Mouse (Mus musculus): Measurements from ENCODE around the gene Lefty2. TPM values are rescaled to one million over a fixed set of nuclear protein-coding genes. Genes with fewer than 3 reads are reported as not detected.

Gene Lefty2
- polyA plus RNA-seq, 1 experiment = not detected

DNA sequence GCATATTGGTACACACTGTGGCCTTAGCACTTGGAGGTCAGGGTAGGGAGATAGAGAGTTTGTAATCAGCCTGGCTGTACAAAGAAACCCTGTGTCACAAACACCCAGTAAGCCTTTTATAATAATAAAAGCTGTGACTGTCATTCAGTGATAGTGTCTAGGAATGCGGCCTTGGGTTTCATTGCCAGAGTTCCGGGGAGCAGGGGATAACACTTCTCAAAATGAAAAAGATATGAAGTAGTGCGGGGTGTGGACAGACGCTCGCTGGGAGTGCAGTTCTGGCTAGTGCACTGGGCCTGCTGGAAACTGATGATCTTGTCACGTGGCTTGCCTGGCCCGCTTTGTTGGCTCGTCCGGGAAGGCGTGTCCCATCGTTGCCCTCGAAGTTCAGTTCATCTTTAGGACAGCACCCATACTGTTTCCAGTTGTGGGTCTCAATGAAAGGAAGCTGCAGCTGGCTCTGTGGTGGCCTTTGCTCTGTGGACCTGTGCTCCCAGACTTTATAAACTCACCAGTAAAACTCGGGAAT, 22.7 kb upstream of the Lefty2 start:
- no peak for DNase-seq
- 55% methylated on average over 13 of the region's 13 CpGs for WGBS
- Histone ChIP-seq H3K4me3 (replicated peaks; ENCODE audit: extremely low read depth, low read depth, low read length) (no peak overlapping the region), H3K4me1 (ENCODE audit: control insufficient read depth, insufficient read depth, low read length) (no peaks in the 10 kb centered on the region)
- TF ChIP-seq CTCF (IDR thresholded peaks at IDR 0.05; ENCODE audit: insufficient read depth, low read length) (no peak), POLR2A (IDR thresholded peaks at IDR 0.05; ENCODE audit: borderline replicate concordance, extremely low read depth, low read depth, low read length) (no peak)

DNA sequence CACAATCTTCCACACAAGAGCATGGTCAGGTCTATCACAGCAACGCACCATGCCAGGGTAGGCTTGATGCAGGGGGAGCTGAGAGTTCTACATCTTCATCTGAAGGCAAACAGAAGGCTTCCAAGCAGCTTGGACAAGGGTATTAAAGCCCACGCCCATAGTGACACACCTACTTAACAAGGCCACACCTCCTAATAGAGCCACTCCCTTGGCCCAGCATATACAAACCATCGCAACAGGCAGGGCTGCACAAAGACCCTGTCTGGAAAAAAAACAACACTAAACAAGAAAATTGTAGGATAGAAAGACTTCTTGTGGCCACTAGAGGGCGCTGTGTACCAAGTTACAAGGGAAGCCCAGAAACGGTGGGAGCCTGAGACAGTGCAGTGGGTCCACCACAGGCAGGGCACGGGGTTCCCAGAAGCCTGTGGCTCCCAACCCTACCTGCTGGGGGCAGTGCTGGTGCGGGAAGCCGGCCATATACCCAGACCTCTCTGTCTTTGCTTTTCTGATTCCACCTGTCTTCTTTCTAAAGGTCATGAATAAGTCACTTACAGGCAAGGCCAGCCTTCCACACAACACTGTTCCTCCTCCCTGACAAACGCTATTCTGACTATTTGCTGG, 18.9 kb upstream of the Lefty2 start:
- Histone ChIP-seq H3K4me1 (ENCODE audit: control insufficient read depth, insufficient read depth, low read length) (no peaks in the 10 kb centered on the region), H3K4me3 (replicated peaks; ENCODE audit: extremely low read depth, low read depth, low read length) (no peak overlapping the region)
- TF ChIP-seq POLR2A (IDR thresholded peaks at IDR 0.05; ENCODE audit: borderline replicate concordance, extremely low read depth, low read depth, low read length) = no peak
- peak; percentile 61 for TF ChIP-seq CTCF (IDR thresholded peaks at IDR 0.05; ENCODE audit: insufficient read depth, low read length)
- DNase-seq = peak; percentile 42
- WGBS = 21% methylated on average over 9 of the region's 9 CpGs

DNA sequence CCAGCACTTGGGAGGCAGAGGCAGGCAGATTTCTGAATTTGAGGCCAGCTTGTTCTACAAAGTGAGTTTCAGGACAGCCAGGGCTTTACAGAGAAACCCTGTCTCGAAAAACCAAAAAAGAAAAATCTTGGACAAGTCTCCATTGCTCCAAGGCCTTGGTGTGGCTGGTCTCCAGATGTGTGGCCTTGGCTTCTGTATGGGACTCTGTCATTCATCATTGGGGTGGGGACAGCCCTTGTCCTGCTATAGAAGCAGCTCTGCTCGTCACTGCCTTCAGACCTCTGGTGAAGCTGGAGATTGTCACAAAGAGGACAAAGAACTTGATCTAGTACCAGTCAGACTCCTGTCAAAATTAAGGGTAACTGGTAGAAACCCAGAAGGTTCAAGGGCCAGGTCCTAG, 18.3 kb upstream of the Lefty2 start:
- Histone ChIP-seq H3K4me1 (ENCODE audit: control insufficient read depth, insufficient read depth, low read length) (no peaks in the 10 kb centered on the region), H3K4me3 (replicated peaks; ENCODE audit: extremely low read depth, low read depth, low read length) (no peak overlapping the region)
- 83% methylated on average over 2 of the region's 2 CpGs for WGBS
- TF ChIP-seq POLR2A (IDR thresholded peaks at IDR 0.05; ENCODE audit: borderline replicate concordance, extremely low read depth, low read depth, low read length) (no peak), CTCF (IDR thresholded peaks at IDR 0.05; ENCODE audit: insufficient read depth, low read length) (no peak)
- DNase-seq = no peak

DNA sequence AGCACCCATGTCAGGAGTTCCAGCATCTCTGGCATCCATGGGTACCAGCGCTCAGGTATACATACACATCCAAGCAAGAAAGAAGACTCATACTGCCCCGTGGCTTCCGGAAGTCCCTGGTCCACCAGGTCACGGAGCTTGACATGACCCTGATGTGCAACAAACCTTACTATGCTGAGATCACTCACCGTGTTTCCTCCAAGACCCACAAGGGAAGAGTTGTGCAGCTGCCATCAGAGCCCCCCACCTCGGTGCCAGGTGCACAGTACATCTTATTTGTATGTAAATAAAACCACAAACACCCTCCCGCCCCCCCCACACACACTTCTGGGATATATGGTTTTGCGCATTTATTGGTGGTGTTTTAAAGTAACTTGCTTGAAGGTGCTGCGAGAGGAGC, 17.8 kb upstream of the Lefty2 start:
- TF ChIP-seq POLR2A (IDR thresholded peaks at IDR 0.05; ENCODE audit: borderline replicate concordance, extremely low read depth, low read depth, low read length) (no peak), CTCF (IDR thresholded peaks at IDR 0.05; ENCODE audit: insufficient read depth, low read length) (no peak)
- no peak for DNase-seq
- no peaks in the 10 kb centered on the region for H3K4me1 ChIP-seq (ENCODE audit: control insufficient read depth, insufficient read depth, low read length)
- no peak overlapping the region for H3K4me3 ChIP-seq (replicated peaks; ENCODE audit: extremely low read depth, low read depth, low read length)
- 84% methylated on average over 9 of the region's 9 CpGs for WGBS

DNA sequence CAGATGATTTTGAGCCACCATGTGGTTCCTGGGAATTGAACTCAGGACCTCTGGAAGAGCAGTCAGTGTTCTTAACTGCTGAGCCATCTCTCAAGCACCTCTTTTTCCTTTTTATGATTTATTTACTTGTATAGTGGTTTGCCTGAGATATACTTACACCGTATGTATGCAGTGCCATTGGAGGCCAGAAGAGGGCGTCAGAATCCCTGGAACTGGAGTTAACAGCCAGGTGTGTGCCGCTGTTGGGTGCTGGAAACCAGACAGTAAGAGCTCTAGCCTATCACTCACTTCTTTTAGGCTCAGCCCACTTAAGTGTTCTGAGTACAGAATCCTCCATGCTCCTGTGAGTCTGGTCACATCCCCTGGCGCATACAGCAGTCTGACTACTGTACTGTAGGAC, 15.4 kb upstream of the Lefty2 start:
- 79% methylated on average over 4 of the region's 4 CpGs for WGBS
- DNase-seq = no peak
- H3K4me3 ChIP-seq (replicated peaks; ENCODE audit: extremely low read depth, low read depth, low read length) = no peak overlapping the region
- TF ChIP-seq CTCF (IDR thresholded peaks at IDR 0.05; ENCODE audit: insufficient read depth, low read length) (no peak), POLR2A (IDR thresholded peaks at IDR 0.05; ENCODE audit: borderline replicate concordance, extremely low read depth, low read depth, low read length) (no peak)
- no peaks in the 10 kb centered on the region for H3K4me1 ChIP-seq (ENCODE audit: control insufficient read depth, insufficient read depth, low read length)

DNA sequence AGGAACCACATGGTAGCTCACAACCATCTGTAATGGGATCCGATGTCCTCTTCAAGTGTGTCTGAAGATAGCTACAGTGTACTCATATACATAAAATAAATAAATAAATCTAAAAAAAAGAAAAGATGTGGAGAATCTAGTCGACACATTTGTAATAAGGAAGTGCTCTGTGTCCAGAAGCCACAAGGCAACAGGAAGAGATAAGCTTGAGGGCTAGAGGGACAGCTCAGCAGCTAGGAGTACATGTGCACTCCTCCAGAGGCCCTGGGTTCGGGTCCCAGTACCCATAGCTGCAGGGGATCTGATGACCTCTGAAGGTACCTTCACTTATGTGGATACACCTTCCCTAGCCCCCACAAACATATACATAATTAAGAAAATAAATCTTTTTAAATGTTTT, 11.1 kb upstream of the Lefty2 start:
- Histone ChIP-seq H3K4me3 (replicated peaks; ENCODE audit: extremely low read depth, low read depth, low read length) (no peak overlapping the region), H3K4me1 (ENCODE audit: control insufficient read depth, insufficient read depth, low read length) (no peaks in the 10 kb centered on the region)
- 49% methylated on average over 3 of the region's 3 CpGs for WGBS
- no peak for TF ChIP-seq CTCF (IDR thresholded peaks at IDR 0.05; ENCODE audit: insufficient read depth, low read length)
- TF ChIP-seq POLR2A (IDR thresholded peaks at IDR 0.05; ENCODE audit: borderline replicate concordance, extremely low read depth, low read depth, low read length) = no peak
- no peak for DNase-seq

DNA sequence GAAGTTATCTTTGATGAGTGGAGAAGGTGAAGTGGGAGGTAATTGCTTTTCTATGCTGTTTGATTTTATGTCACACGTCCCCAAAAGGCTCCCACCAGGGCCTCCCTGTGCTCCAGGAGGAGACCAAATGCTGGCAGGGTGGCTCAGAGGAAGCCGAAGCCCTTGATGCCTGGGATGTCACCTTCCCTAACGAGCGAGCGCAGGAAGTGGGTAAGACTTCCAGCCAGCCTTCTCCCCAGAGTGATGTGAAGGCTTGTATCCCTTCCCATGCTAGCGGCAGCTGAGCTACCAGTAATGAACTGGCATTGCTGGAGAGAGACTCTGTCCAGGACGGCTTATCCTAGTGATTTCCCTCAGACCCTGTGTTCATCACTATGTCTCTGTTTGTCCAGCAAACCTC, 9.2 kb upstream of the Lefty2 start:
- WGBS = 60% methylated on average over 7 of the region's 7 CpGs
- no peak overlapping the region for H3K4me3 ChIP-seq (replicated peaks; ENCODE audit: extremely low read depth, low read depth, low read length)
- TF ChIP-seq CTCF (IDR thresholded peaks at IDR 0.05; ENCODE audit: insufficient read depth, low read length) = no peak
- TF ChIP-seq POLR2A (IDR thresholded peaks at IDR 0.05; ENCODE audit: borderline replicate concordance, extremely low read depth, low read depth, low read length) = no peak
- H3K4me1 ChIP-seq (ENCODE audit: control insufficient read depth, insufficient read depth, low read length) = no peaks in the 10 kb centered on the region
- no peak for DNase-seq

DNA sequence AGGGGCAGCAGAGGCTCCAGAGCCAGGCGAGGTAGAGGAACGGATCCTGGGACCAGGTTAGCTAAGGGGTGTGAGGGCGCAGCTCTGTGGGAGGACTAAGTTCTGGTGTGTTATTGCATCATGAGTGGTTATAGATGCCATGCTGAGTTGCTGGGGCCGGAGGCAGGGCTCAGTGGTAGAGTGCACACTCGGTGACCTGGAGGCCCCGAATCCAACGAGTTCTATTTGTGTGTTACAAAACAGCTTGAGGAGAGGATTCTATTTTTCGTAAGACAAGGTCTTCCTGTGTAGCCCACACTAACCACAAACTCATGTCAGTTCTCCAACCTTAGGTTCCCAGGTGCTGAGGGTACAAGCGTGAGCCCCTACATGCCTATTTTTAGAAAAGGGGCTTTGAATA, 8.4 kb upstream of the Lefty2 start:
- no peak for TF ChIP-seq POLR2A (IDR thresholded peaks at IDR 0.05; ENCODE audit: borderline replicate concordance, extremely low read depth, low read depth, low read length)
- no peak for TF ChIP-seq CTCF (IDR thresholded peaks at IDR 0.05; ENCODE audit: insufficient read depth, low read length)
- no peak overlapping the region for H3K4me3 ChIP-seq (replicated peaks; ENCODE audit: extremely low read depth, low read depth, low read length)

DNA sequence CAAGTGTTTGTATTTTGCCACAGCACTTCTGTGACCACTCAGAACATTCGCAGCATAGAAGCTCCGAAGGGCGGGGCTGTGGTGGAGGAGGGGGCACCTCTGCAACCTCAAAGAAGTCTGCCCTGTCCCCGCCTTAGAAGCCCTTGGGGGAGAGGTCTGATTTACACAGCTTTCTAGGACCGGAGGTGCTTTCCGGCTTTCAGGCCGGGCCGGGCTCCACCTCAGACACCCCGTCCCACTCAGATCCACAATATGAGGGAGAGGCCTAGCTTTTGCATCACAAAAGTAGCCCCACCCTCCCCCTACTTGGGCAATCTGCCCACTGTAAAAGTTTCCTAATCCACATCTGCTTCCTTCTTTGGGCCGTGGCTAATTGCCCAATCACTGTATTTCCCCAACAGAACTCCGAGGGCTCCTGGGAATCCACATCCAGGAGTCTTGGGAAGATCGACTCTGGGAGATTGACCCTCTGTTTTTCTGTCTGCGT, 4.3 kb upstream of the Lefty2 start:
- peak; percentile 89 for DNase-seq
- peaks cover 2% of the 10 kb centered on the region; the same call in 1 of the 2 replicates for H3K4me1 ChIP-seq (ENCODE audit: control insufficient read depth, insufficient read depth, low read length)
- TF ChIP-seq CTCF (IDR thresholded peaks at IDR 0.05; ENCODE audit: insufficient read depth, low read length) (no peak), POLR2A (IDR thresholded peaks at IDR 0.05; ENCODE audit: borderline replicate concordance, extremely low read depth, low read depth, low read length) (no peak)
- WGBS = 3% methylated on average over 13 of the region's 13 CpGs
- H3K4me3 ChIP-seq (replicated peaks; ENCODE audit: extremely low read depth, low read depth, low read length) = no peak overlapping the region

More for the DNA sequence above, 8.4 kb upstream of the Lefty2 start:
- 66% methylated on average over 9 of the region's 9 CpGs for WGBS
- peaks cover 2% of the 10 kb centered on the region; the same call in 1 of the 2 replicates for H3K4me1 ChIP-seq (ENCODE audit: control insufficient read depth, insufficient read depth, low read length)
- no peak for DNase-seq

DNA sequence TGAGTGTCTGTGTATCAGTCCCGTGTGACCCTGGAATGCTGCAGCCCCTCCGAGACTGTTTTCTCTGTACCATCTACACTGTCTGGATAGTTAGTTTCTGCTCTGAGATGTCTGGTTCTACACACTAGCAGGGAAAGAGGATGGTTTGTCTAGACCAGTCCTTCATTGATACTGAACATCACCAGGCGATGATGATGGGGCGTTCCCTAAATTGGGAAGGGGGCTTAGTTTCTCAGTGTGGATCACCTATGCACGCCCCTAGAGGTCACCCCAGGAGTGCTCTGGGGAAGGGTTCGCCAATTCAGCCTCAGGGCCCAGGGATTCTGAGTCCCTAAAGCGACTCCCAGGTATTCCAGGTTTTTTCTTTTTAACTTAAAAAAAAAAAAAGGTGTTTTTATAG, 3.7 kb upstream of the Lefty2 start:
- no peak overlapping the region for H3K4me3 ChIP-seq (replicated peaks; ENCODE audit: extremely low read depth, low read depth, low read length)
- DNase-seq = no peak
- WGBS = 68% methylated on average over 7 of the region's 7 CpGs
- H3K4me1 ChIP-seq (ENCODE audit: control insufficient read depth, insufficient read depth, low read length) = peaks cover 2% of the 10 kb centered on the region; the same call in 1 of the 2 replicates
- TF ChIP-seq POLR2A (IDR thresholded peaks at IDR 0.05; ENCODE audit: borderline replicate concordance, extremely low read depth, low read depth, low read length) (no peak), CTCF (IDR thresholded peaks at IDR 0.05; ENCODE audit: insufficient read depth, low read length) (no peak)

Data from lung, adult 2 months (tissue).